ENCODE assay signal across 25 mouse cellular contexts in genomic region chr5:112935436-112935835, GRCm38 (mm10). TPM values are rescaled to one million over a fixed set of nuclear protein-coding genes. Genes with fewer than 3 reads are reported as not detected.
DNase-seq lines count a peak whose midpoint lies in the region; ATAC-seq and TF ChIP-seq lines count a peak whose summit lies in the region.
"Had no signal": no experiment of that assay in that cellular context is flagged by ENCODE, and none has a peak within 500 bp of the region (broad histone marks: within the 10 kb centered on the region; RNA-seq: fewer than 3 reads in every experiment).

No protein-coding gene starts in this region.

- no peak for TF ChIP-seq CTCF in kidney, adult 2 months (conservative IDR thresholded peaks at IDR 0.05; ENCODE audit: insufficient read depth, insufficient read length, low read depth, low read length)
- TF ChIP-seq CTCF in lung, adult 2 months (IDR thresholded peaks at IDR 0.05; ENCODE audit: insufficient read depth, low read length) = no peak

- H3K36me3 ChIP-seq in kidney, adult 2 months (ENCODE audit: control insufficient read depth, insufficient read depth, low read length) = no peaks in the 10 kb centered on the region
- no peaks in the 10 kb centered on the region for H3K36me3 ChIP-seq in kidney, embryonic 16.5 days (ENCODE audit: insufficient read depth, low read length)
- H3K36me3 ChIP-seq: embryonic facial prominence, embryonic 15.5 days; forebrain, embryonic 10.5 days; forebrain, embryonic 12.5 days had no signal

- no peak overlapping the region for H3K4me3 ChIP-seq in kidney, adult 2 months (ENCODE audit: insufficient read depth, low read depth, low read length)
- no peak overlapping the region for H3K4me3 ChIP-seq in kidney, embryonic 16.5 days (ENCODE audit: low read length)
- no peak overlapping the region for H3K4me3 ChIP-seq in lung, adult 2 months (replicated peaks; ENCODE audit: extremely low read depth, low read depth, low read length)
- H3K4me3 ChIP-seq: embryonic facial prominence, embryonic 13.5 days; embryonic facial prominence, embryonic 15.5 days; erythroblast, embryonic 14.5 days; forebrain, embryonic 10.5 days; forebrain, embryonic 12.5 days had no signal

- no peak overlapping the region for H3K9ac ChIP-seq in kidney, embryonic 16.5 days (replicated peaks; ENCODE audit: low read length)
- H3K9ac ChIP-seq: embryonic facial prominence, embryonic 13.5 days; embryonic facial prominence, embryonic 15.5 days; forebrain, embryonic 12.5 days had no signal

- no peaks in the 10 kb centered on the region for H3K27me3 ChIP-seq in kidney, adult 2 months (replicated peaks; ENCODE audit: control insufficient read depth, insufficient read depth, low read length)
- H3K27me3 ChIP-seq in kidney, embryonic 16.5 days (ENCODE audit: insufficient read depth, low read length) = no peaks in the 10 kb centered on the region
- H3K27me3 ChIP-seq: embryonic facial prominence, embryonic 13.5 days; embryonic facial prominence, embryonic 15.5 days; forebrain, embryonic 12.5 days had no signal

- 76% methylated on average over 8 of the region's 8 CpGs for whole genome bisulfite sequencing in kidney, adult 2 months
- WGBS in kidney, embryonic 16.5 days = 83% methylated on average over 8 of the region's 8 CpGs
- 63% methylated on average over 8 of the region's 8 CpGs for WGBS in lung, adult 2 months

- DNase-seq in kidney, adult 2 months = peak; percentile 58
- no peak for DNase-seq in kidney, adult 11 months
- DNase-seq in kidney, postnatal 14 days = peak; percentile 40
- peak; percentile 10 for DNase-seq in lung, postnatal 14 days
- no peak for DNase-seq in lung, adult 2 months
- peak; percentile 53 for DNase-seq in lung, postnatal 36 days
- DNase-seq in urinary bladder, postnatal 36 days (ENCODE audit: low spot score in 2 of 2) = no peak
- DNase-seq: adrenal gland, adult 2 months; adrenal gland, postnatal 10 days; adrenal gland, postnatal 25 days; cerebellum, adult 11 months; cerebellum, adult 18-20 months; cerebellum, adult 8-10 months; cerebellum, adult 9-11 months; cerebellum, postnatal 14 days; cerebellum, postnatal 36 days; embryo, embryonic 11 days had no signal

- no peak overlapping the region for H3K27ac ChIP-seq in kidney, adult 2 months (ENCODE audit: insufficient read depth, low read depth, low read length)
- H3K27ac ChIP-seq in kidney, embryonic 16.5 days (ENCODE audit: low read length) = no peak overlapping the region
- H3K27ac ChIP-seq: embryonic facial prominence, embryonic 13.5 days; embryonic facial prominence, embryonic 15.5 days; forebrain, embryonic 10.5 days; forebrain, embryonic 12.5 days had no signal

- H3K9me3 ChIP-seq in kidney, embryonic 16.5 days (ENCODE audit: low read length) = no peaks in the 10 kb centered on the region
- H3K9me3 ChIP-seq: embryonic facial prominence, embryonic 13.5 days; embryonic facial prominence, embryonic 15.5 days; forebrain, embryonic 10.5 days; forebrain, embryonic 12.5 days had no signal

- H3K4me2 ChIP-seq in kidney, embryonic 16.5 days (replicated peaks; ENCODE audit: low read depth, low read length) = no peak overlapping the region
- H3K4me2 ChIP-seq: embryonic facial prominence, embryonic 13.5 days; embryonic facial prominence, embryonic 15.5 days; forebrain, embryonic 12.5 days had no signal

- no peak for ATAC-seq in kidney, embryonic 16.5 days (ENCODE audit: low FRiP score, low TSS enrichment)
- ATAC-seq: forebrain, embryonic 14.5 days had no signal

- H3K4me1 ChIP-seq in kidney, adult 2 months (ENCODE audit: control insufficient read depth, insufficient read depth, low read length) = no peaks in the 10 kb centered on the region
- H3K4me1 ChIP-seq in kidney, embryonic 16.5 days (ENCODE audit: insufficient read depth, low read length) = 0 out of 2 replicates have a peak, but pooled peaks cover 3% of the 10 kb centered on the region
- H3K4me1 ChIP-seq in lung, adult 2 months (ENCODE audit: control insufficient read depth, insufficient read depth, low read length) = no peaks in the 10 kb centered on the region; the same call in 1 of the 2 replicates
- H3K4me1 ChIP-seq: forebrain, embryonic 12.5 days had no signal

- no peak for TF ChIP-seq POLR2A in kidney, adult 2 months (IDR thresholded peaks at IDR 0.05; ENCODE audit: low read depth, low read length)
- no peak for TF ChIP-seq POLR2A in lung, adult 2 months (IDR thresholded peaks at IDR 0.05; ENCODE audit: borderline replicate concordance, extremely low read depth, low read depth, low read length)

RNA-seq across cellular contexts. Expression of gene Myo18b, which starts 39.3 kb away (rescaled TPM):
- polyA plus RNA-seq in kidney, adult 2 months (2012; rRNA removed) = 0.12 and 1.2 TPM in 2 replicates
- 0.39 and 0.41 TPM in 2 replicates for polyA plus RNA-seq in kidney, embryonic 16.5 days (2015; fragmentation: Nextera tagmentation; extraction: Ambion mirVana)
- polyA plus RNA-seq in lung, adult 2 months (2012; rRNA removed) = 1.9 and 5.5 TPM in 2 replicates
- polyA plus RNA-seq: C2C12; erythroblast, embryonic 14.5 days had no signal

Comparison
In these comparisons a context has a peak if more than half of its experiments do, and no peak if none do; other contexts are left out.
1. DNase-seq: peak in kidney, adult 2 months (single experiment), kidney, postnatal 14 days (single experiment), lung, postnatal 14 days (single experiment) and lung, postnatal 36 days (single experiment); none in kidney, adult 11 months (single experiment), lung, adult 2 months (single experiment) and urinary bladder, postnatal 36 days (0 of 2).